Mouse (Mus musculus) gastrocnemius, postnatal 36 days (tissue): ENCODE measurements around the gene Chid1. TPM values are rescaled to one million over a fixed set of nuclear protein-coding genes. Genes with fewer than 3 reads are reported as not detected.
A peak's percentile ranks its signal among the peaks of the same experiment; 100 is the strongest.

ENCODE experiments used
- DNase-seq, 2 experiments: peaks; one replicate each; pipeline ENCODE4 v3.0.0; 2022
- intact Hi-C: fragments of 180-260 bp; cut with DNase I; formaldehyde crosslinking; loops from one replicate; pipeline ENCODE4 v1.15.1; 2025
- total RNA-seq, 2 experiments: library from RNA; stranded (reverse); gene quantifications; 2 replicates each; pipeline ENCODE4 v1.2.3; 2021

Chid1 gene
- total RNA-seq, 2 experiments from 2014 or later, result 13.9 to 14.5 TPM

- intact Hi-C loops, result loop anchor here (1.0 to 5.0 kb wide), 3 partner anchors 44 to 446 kb away; no protein-coding TSS in a partner anchor
- DNase-seq, result peak in 1 of 2 experiments; percentile 52
Observed at GRCm38 (mm10) chr7:141480842-141481497, 58.7 kb downstream of the Chid1 start.

GRCm38 (mm10) chr7:141478270-141478748 lies 61.3 kb downstream of the Chid1 start:
- intact Hi-C loops, result no loop called here
- peak in 1 of 2 experiments; percentile 36 for DNase-seq

- intact Hi-C loops, result no loop called here
- DNase-seq, result no peak
Observed at GRCm38 (mm10) chr7:141477578-141478269, 61.9 kb downstream of the Chid1 start.

- peak in 1 of 2 experiments; percentile 35 for DNase-seq
Observed at GRCm38 (mm10) chr7:141476981-141477370, 62.7 kb downstream of the Chid1 start.

GRCm38 (mm10) chr7:141476226-141476980 lies 63.3 kb downstream of the Chid1 start:
- intact Hi-C loops, result no loop called here
- peak; percentile 82 to 83 for DNase-seq

More at GRCm38 (mm10) chr7:141476981-141477370, 62.7 kb downstream of the Chid1 start:
- intact Hi-C loops, result no loop called here

GRCm38 (mm10) chr7:141475805-141476158 lies 63.9 kb downstream of the Chid1 start:
- no peak for DNase-seq
- intact Hi-C loops, result no loop called here

- intact Hi-C loops, result no loop called here
- peak; percentile 75 to 86 for DNase-seq
Observed at GRCm38 (mm10) chr7:141475011-141475804, 64.4 kb downstream of the Chid1 start, which contains the start of the genes Polr2l and Tspan4. Polr2l (minus strand) TSS chr7:141475132. Tspan4 (plus strand) TSS chr7:141475240.

GRCm38 (mm10) chr7:141474160-141474559 lies 65.5 kb downstream of the Chid1 start:
- DNase-seq, result no peak
- intact Hi-C loops, result no loop called here

GRCm38 (mm10) chr7:141472763-141473162 lies 66.9 kb downstream of the Chid1 start:
- intact Hi-C loops, result no loop called here
- DNase-seq, result no peak

GRCm38 (mm10) chr7:141472226-141472625 lies 67.4 kb downstream of the Chid1 start:
- intact Hi-C loops, result no loop called here
- no peak for DNase-seq

GRCm38 (mm10) chr7:141471236-141471635 lies 68.4 kb downstream of the Chid1 start:
- intact Hi-C loops, result no loop called here
- DNase-seq, result no peak

GRCm38 (mm10) chr7:141470637-141470944 lies 69.1 kb downstream of the Chid1 start:
- no peak for DNase-seq
- intact Hi-C loops, result no loop called here

- intact Hi-C loops, result no loop called here
- no peak for DNase-seq
Observed at GRCm38 (mm10) chr7:141469901-141470636, 69.6 kb downstream of the Chid1 start.

GRCm38 (mm10) chr7:141469352-141469751 lies 70.3 kb downstream of the Chid1 start:
- intact Hi-C loops, result no loop called here
- DNase-seq, result no peak

- DNase-seq, result peak; percentile 56 to 57
- intact Hi-C loops, result no loop called here
Observed at GRCm38 (mm10) chr7:141468522-141469211, 71.0 kb downstream of the Chid1 start.

GRCm38 (mm10) chr7:141468164-141468521 lies 71.5 kb downstream of the Chid1 start:
- intact Hi-C loops, result no loop called here
- DNase-seq, result peak in 1 of 2 experiments; percentile 34

GRCm38 (mm10) chr7:141467230-141468030 lies 72.2 kb downstream of the Chid1 start, which contains the start of gene Cd151:
Cd151 (plus strand) TSS chr7:141467392.
- peak; percentile 86 to 88 for DNase-seq
- intact Hi-C loops, result no loop called here

GRCm38 (mm10) chr7:141466607-141467148 lies 73.0 kb downstream of the Chid1 start:
- DNase-seq, result no peak
- intact Hi-C loops, result no loop called here
